Mouse (Mus musculus): ENCODE measurements around the gene Inpp5a.

The Inpp5a gene

DNA sequence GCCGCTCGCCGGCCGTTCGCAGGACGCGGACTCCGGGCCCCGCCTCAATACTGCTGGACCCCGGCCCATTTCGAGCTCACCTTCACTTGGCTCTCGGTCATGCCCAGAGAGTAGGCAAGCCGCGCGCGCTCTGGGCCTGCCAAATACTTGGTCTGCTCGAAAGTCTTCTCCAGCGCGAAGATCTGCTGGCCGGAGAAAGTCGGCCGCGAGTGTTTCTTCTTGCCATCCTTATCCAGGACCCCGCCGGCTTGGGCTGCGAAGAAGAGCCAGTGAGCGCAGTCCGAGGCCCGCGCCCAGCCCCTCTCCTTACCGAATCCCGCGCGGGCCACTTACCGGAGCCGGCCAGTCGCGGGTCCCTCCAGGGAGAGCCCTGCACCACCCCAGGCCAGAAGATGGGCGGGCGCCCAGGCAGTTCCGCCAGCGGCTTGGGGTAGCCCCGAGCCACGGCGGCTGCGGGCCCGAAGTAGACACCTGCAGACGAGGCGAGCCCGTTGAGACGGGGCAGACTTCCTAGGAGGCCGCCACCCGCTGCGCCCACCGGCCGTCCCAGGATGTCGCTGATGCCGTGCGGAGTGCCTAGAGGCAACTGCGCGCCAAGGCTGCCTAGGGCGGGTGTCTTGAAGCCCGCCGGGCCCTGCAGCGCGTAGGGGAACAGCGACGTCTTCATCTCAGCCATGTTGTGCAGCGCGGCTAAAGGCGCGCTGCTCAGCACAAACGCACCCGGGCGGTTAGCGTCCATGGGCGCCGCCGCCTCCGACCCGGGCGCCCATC lies 193.1 kb downstream of the Inpp5a start:
- no peak for DNase-seq (ENCODE audit: low spot score)

GRCm38 (mm10) chr7:139582595-139582994 lies 193.7 kb downstream of the Inpp5a start, which contains the start of gene Nkx6-2:
Nkx6-2 (minus strand) TSS chr7:139582797.
- DNase-seq (ENCODE audit: low spot score) = no peak

DNA sequence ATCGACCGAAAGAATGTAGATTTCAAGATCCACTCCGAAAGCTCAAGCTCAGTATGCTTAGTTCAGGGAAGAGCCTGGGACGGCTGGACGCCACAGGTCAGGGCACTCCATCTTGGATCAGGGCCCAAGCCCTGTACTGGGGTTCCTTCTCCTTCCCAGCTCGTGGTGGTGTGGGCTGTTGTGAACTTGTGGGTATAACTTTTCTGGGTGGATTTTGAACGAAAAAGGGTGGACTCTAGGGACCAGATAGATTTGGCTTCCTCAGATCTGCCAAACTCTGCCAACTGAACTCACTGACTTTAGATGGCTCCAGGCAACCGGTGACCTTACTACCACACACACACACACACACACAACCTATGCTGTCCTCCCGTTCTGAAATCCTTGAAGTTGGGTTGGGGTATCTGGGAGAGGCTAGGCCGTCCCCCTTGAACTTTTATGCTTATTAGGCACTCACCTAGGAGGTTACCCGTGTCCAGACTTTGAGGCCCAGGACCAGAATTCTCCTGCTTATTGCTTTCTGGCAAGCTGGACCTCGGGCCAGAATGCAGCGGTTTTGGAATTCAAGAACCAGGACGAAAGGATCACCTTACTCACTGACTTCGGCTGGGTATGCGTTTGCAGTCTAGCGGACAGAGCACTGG lies 194.3 kb downstream of the Inpp5a start:
- no peak for DNase-seq (ENCODE audit: low spot score)

DNA sequence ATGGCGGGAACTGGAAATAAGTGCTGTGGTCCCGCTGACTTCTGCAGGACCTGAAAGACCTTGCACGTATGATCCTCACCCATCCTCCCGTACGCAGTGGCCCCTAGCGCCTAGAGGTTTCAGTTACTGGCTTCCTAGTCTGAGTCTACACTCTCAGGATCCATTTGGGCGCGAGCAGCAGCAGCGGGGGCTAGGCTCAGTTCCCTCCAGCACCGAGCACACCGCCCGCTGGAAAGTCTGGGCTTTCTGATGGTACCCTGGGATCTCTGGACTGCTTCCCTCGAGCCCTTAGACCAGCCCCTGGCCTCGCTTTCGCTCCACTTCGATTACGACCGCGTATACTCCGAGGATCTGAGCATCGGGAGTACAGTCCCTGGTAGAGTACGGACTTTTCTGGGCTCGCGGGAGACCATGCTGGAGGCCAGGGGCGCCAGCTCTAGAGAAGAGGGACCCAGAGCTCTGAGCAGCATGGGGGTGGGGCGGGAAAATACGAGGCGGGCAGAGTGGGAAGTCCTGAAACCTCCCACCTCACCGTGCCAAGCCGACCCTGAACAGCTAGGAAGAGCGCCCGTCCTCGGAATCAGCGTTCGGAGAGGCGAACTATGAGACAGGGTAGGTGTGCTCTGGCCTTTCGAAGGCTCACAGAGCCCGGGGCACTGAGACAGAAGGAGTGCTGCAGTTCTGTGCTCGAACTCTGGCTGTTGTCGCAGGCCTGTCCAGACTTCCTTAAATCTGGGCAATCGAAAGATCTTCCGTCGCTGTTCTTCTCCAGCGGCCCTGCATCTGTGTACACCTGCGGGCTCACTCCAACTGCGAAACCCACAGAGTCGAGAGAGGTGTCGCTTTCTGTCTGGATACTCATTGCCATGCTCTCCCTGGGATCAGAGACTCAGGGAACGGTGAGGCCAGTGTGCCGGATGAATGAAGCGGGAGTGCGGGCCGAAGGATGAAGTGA lies 195.6 kb downstream of the Inpp5a start:
- no peak for DNase-seq (ENCODE audit: low spot score)

DNA sequence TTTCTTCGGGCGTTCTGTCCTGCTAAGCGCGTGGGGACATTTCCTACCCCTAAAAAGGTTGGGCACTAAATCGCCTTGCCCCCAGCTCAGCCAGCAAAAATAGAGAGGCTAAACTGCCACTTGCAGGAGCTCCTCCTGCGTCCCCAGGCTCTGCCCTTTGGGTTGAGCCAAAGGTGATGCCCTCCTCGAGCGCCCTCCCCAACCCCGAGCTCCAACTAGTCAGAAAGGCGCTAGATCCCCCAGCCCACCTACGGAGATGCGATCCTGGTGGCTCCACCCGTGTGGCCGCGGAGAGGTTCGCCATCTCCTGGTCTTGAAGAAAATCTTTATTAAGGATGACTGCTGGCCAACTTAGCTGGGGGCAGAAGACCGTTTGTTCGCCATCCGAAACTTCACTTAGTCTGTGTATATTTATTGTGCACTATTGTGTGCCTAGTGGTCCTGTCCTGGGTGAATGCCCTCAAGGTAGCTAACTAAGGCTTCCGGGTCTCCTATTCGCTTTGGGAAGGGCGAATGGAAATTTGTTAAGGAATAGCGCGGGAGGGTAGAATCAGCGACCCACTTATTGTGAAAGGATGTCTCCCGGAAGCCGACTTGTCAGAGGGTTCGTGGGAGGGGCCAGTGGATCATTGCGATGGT lies 196.4 kb downstream of the Inpp5a start:
- DNase-seq (ENCODE audit: low spot score) = no peak

GRCm38 (mm10) chr7:139587919-139588318 lies 199.0 kb downstream of the Inpp5a start:
- no peak for DNase-seq (ENCODE audit: low spot score)

- DNase-seq (ENCODE audit: low spot score) = peak; percentile 21
Measured at GRCm38 (mm10) chr7:139590302-139590701, 201.4 kb downstream of the Inpp5a start.

DNA sequence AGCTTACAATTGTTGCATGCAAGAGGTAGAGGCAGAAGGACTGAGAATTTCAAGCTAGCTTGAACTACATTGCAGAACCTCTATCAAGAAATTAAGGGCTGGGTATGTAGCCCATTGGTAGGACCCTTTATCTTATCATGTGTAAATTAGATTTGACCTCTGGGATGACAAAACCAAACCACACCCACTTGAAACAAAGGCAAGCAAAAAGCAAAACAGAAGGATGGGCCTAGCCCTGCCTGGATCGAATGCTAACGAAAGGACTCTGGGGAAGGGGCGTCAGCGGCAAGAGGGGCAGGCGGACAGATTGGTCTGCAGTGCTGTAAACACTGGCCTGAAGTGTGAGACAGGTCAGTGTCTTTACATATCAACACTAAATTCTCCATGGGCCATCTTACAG lies 202.4 kb downstream of the Inpp5a start:
- DNase-seq (ENCODE audit: low spot score) = no peak

DNA sequence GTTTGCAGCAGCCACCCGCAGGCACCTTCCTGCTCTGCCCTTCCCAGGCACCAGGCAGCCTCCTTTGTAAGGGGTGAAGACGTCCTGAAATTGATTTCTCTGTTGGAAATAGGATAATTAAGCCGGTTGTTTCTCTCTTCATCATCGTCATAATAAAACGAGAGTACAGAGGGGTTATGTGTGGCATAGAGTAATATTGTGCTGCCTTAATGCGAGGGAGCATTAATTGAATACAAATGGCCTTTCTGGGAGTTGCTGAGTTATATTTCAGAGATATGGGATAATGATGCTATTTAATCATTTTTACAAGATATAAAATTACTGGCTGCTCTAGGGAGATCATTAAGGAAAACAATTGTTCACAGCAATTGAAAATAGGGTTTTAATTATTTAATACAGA lies 206.4 kb downstream of the Inpp5a start:
- no peak for DNase-seq (ENCODE audit: low spot score)

DNA sequence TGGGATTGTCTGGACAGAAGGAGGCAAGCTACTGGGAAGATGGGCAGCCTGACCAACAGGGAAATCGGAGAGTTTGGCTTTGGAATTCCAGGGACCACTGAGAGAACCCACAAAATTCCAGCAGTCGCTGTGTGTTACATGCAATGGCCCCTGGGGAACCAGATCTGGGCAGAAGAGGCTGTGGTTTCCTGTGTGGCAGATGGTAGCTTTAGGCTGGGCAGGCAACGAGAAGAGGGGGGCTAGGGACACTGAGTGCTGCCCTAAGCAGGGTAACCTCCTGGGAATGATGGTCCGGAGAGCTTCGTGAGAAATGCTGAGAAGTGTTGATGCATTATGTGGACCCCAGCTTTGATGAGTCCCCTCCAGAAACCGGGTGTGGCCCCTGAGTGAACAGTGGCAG lies 207.0 kb downstream of the Inpp5a start:
- no peak for DNase-seq (ENCODE audit: low spot score)

DNA sequence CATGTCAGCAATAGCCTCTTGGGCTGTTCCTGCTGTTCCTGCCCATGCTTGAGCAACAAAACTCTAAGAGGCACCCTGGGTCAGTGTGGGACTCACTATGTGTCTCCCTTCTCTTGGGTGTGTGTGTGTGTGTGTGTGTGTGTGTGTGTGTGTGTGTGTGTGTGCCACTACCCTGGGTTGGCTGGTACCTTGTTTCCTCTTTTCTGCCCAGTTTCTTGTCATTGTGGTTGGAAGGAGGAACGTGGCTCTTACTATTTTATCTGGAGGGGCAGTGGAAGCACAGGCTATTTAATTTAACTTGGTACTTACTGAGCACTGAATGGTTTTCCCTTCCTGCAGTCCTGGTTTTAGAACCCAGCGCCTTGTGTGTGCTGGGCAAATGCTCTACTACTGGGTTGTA lies 221.4 kb downstream of the Inpp5a start:
- no peak for DNase-seq (ENCODE audit: low spot score)

- DNase-seq (ENCODE audit: low spot score) = peak; percentile 52
Measured at GRCm38 (mm10) chr7:139615767-139616766, 227.2 kb downstream of the Inpp5a start.

GRCm38 (mm10) chr7:139622568-139622967 lies 233.7 kb downstream of the Inpp5a start:
- DNase-seq (ENCODE audit: low spot score) = no peak

GRCm38 (mm10) chr7:139625156-139625555 lies 236.2 kb downstream of the Inpp5a start:
- no peak for DNase-seq (ENCODE audit: low spot score)
